Mouse (Mus musculus) cerebellum, postnatal 25 days (tissue): ENCODE measurements at regions not wholly inside any gene's neighbourhood (a gene's known extent, or its start where the extent isn't known, plus 50 kb on each side); places are given as distances from the start of the nearest gene placed in this dataset.

ENCODE experiments used
- DNase-seq, 2 experiments: peaks; one replicate each; pipeline ENCODE4 v3.0.0; 2021; ENCODE audit warnings: mixed read lengths in 2 of 2

GRCm38 (mm10) chr16:57823329-57823728 is 68.8 kb upstream of the Col8a1 start:
- no peak for DNase-seq

GRCm38 (mm10) chr16:57845416-57845815 is 90.9 kb upstream of the Col8a1 start:
- no peak for DNase-seq

- DNase-seq, result no peak
Measured at GRCm38 (mm10) chr16:57846386-57846785, 91.8 kb upstream of the Col8a1 start.

GRCm38 (mm10) chr16:57851854-57852253 is 97.3 kb upstream of the Col8a1 start:
- DNase-seq, result no peak

- DNase-seq, result no peak
Measured at GRCm38 (mm10) chr16:57852838-57853460, 98.4 kb upstream of the Col8a1 start.

GRCm38 (mm10) chr16:57853751-57854150 is 99.2 kb upstream of the Col8a1 start:
- no peak for DNase-seq

- no peak for DNase-seq
Measured at GRCm38 (mm10) chr16:57857071-57857470, 102.5 kb upstream of the Col8a1 start.

- no peak for DNase-seq
Measured at GRCm38 (mm10) chr16:57858151-57858764, 103.7 kb upstream of the Col8a1 start.

GRCm38 (mm10) chr16:57858765-57859201 is 104.2 kb upstream of the Col8a1 start:
- DNase-seq, result no peak

- DNase-seq, result no peak
Measured at GRCm38 (mm10) chr16:57863206-57863860, 108.8 kb upstream of the Col8a1 start.

- DNase-seq, result no peak
Measured at GRCm38 (mm10) chr16:57876857-57877256, 122.3 kb upstream of the Col8a1 start.

GRCm38 (mm10) chr16:57881575-57882094 is 127.1 kb upstream of the Col8a1 start:
- DNase-seq, result no peak

GRCm38 (mm10) chr16:57888138-57888537 is 133.6 kb upstream of the Col8a1 start:
- DNase-seq, result no peak

- DNase-seq, result no peak
Measured at GRCm38 (mm10) chr16:57888553-57888952, 134.0 kb upstream of the Col8a1 start.

GRCm38 (mm10) chr16:57890135-57890534 is 135.6 kb upstream of the Col8a1 start:
- no peak for DNase-seq

GRCm38 (mm10) chr16:57893111-57893510 is 138.6 kb upstream of the Col8a1 start:
- no peak for DNase-seq

GRCm38 (mm10) chr16:57893698-57894352 is 139.3 kb upstream of the Col8a1 start:
- peak; percentile 21 to 50 for DNase-seq

- no peak for DNase-seq
Measured at GRCm38 (mm10) chr16:57901006-57901405, 146.5 kb upstream of the Col8a1 start.

- DNase-seq, result no peak
Measured at GRCm38 (mm10) chr16:57902498-57902897, 148.0 kb upstream of the Col8a1 start.

- DNase-seq, result peak in 1 of 2 experiments; percentile 14
Measured at GRCm38 (mm10) chr16:57912001-57912400, 157.5 kb upstream of the Col8a1 start.

- DNase-seq, result no peak
Measured at GRCm38 (mm10) chr16:57914506-57914905, 160.0 kb upstream of the Col8a1 start.

GRCm38 (mm10) chr16:57915451-57915850 is 160.9 kb upstream of the Col8a1 start:
- DNase-seq, result no peak

GRCm38 (mm10) chr16:57923447-57924129 is 169.1 kb upstream of the Col8a1 start:
- no peak for DNase-seq
